Mouse (Mus musculus): ENCODE measurements at regions not wholly inside any gene's neighbourhood (a gene's known extent, or its start where the extent isn't known, plus 50 kb on each side); places are given as distances from the start of the nearest gene placed in this dataset.

GRCm38 (mm10) chr1:92776353-92776752 lies 55.1 kb upstream of the Gpc1 start:
- no peak overlapping the region for H3K9ac ChIP-seq
- no peaks in the 10 kb centered on the region for H3K9me3 ChIP-seq (replicated peaks)
- no peaks in the 10 kb centered on the region for H3K36me3 ChIP-seq
- no peak overlapping the region for H3K4me3 ChIP-seq (replicated peaks)
- H3K4me2 ChIP-seq (replicated peaks) = no peak overlapping the region
- no peak for ATAC-seq (ENCODE audit: insufficient number of reproducible peaks, low FRiP score, low TSS enrichment, low read depth)
- no peak overlapping the region for H3K27ac ChIP-seq (replicated peaks)
- WGBS = 71% methylated on average over 4 of the region's 4 CpGs
- 0 out of 2 replicates have a peak, but pooled peaks cover 10% of the 10 kb centered on the region for H3K27me3 ChIP-seq
- H3K4me1 ChIP-seq = peaks cover 41% of the 10 kb centered on the region

GRCm38 (mm10) chr1:92775908-92776307 lies 55.5 kb upstream of the Gpc1 start:
- no peak overlapping the region for H3K4me3 ChIP-seq (replicated peaks)
- H3K4me1 ChIP-seq = peaks cover 41% of the 10 kb centered on the region
- ATAC-seq (ENCODE audit: insufficient number of reproducible peaks, low FRiP score, low TSS enrichment, low read depth) = no peak
- H3K9ac ChIP-seq = no peak overlapping the region
- H3K9me3 ChIP-seq (replicated peaks) = no peaks in the 10 kb centered on the region
- 83% methylated on average over 3 of the region's 3 CpGs for WGBS
- 0 out of 2 replicates have a peak, but pooled peaks cover 10% of the 10 kb centered on the region for H3K27me3 ChIP-seq
- H3K27ac ChIP-seq (replicated peaks) = no peak overlapping the region
- no peak overlapping the region for H3K4me2 ChIP-seq (replicated peaks)
- H3K36me3 ChIP-seq = no peaks in the 10 kb centered on the region

GRCm38 (mm10) chr1:92774743-92775692 lies 56.4 kb upstream of the Gpc1 start:
- H3K9ac ChIP-seq = no peak overlapping the region
- ATAC-seq (ENCODE audit: insufficient number of reproducible peaks, low FRiP score, low TSS enrichment, low read depth) = peak; percentile 73; the same call in 1 of the 2 replicates

GRCm38 (mm10) chr1:92774006-92774405 lies 57.4 kb upstream of the Gpc1 start:
- Histone ChIP-seq H3K9ac (no peak overlapping the region), H3K4me2 (replicated peaks) (no peak overlapping the region), H3K27me3 (peaks cover 13% of the 10 kb centered on the region; the same call in 1 of the 2 replicates)

More at GRCm38 (mm10) chr1:92774743-92775692, 56.4 kb upstream of the Gpc1 start:
- peak overlapping the region; percentile 13 for H3K4me3 ChIP-seq (replicated peaks)
- H3K36me3 ChIP-seq = no peaks in the 10 kb centered on the region
- WGBS = 14% methylated on average over 16 of the region's 16 CpGs
- peaks cover 43% of the 10 kb centered on the region for H3K4me1 ChIP-seq
- H3K4me2 ChIP-seq (replicated peaks) = peak overlapping the region; percentile 36
- H3K27ac ChIP-seq (replicated peaks) = 0 out of 2 replicates have a peak overlapping the region, but pooled peaks have one; percentile 12
- H3K9me3 ChIP-seq (replicated peaks) = no peaks in the 10 kb centered on the region
- H3K27me3 ChIP-seq = 0 out of 2 replicates have a peak, but pooled peaks cover 10% of the 10 kb centered on the region

GRCm38 (mm10) chr1:92772784-92773113 lies 58.7 kb upstream of the Gpc1 start:
- H3K9ac ChIP-seq = no peak overlapping the region; the same call in 1 of the 2 replicates
- no peak overlapping the region for H3K4me3 ChIP-seq (replicated peaks)
- H3K4me2 ChIP-seq (replicated peaks) = peak overlapping the region; percentile 8; the same call in 1 of the 2 replicates
- 24% methylated on average over 10 of the region's 10 CpGs for WGBS
- ATAC-seq (ENCODE audit: insufficient number of reproducible peaks, low FRiP score, low TSS enrichment, low read depth) = no peak
- H3K4me1 ChIP-seq = peaks cover 54% of the 10 kb centered on the region
- H3K27me3 ChIP-seq = peaks cover 21% of the 10 kb centered on the region; the same call in 1 of the 2 replicates
- no peaks in the 10 kb centered on the region for H3K36me3 ChIP-seq
- H3K9me3 ChIP-seq (replicated peaks) = no peaks in the 10 kb centered on the region
- peak overlapping the region; percentile 61 for H3K27ac ChIP-seq (replicated peaks)

More at GRCm38 (mm10) chr1:92774006-92774405, 57.4 kb upstream of the Gpc1 start:
- H3K4me3 ChIP-seq (replicated peaks) = no peak overlapping the region
- H3K9me3 ChIP-seq (replicated peaks) = no peaks in the 10 kb centered on the region
- H3K27ac ChIP-seq (replicated peaks) = no peak overlapping the region
- 33% methylated on average over 3 of the region's 3 CpGs for WGBS
- ATAC-seq (ENCODE audit: insufficient number of reproducible peaks, low FRiP score, low TSS enrichment, low read depth) = no peak
- no peaks in the 10 kb centered on the region for H3K36me3 ChIP-seq
- H3K4me1 ChIP-seq = peaks cover 53% of the 10 kb centered on the region

GRCm38 (mm10) chr1:92772101-92772783 lies 59.2 kb upstream of the Gpc1 start:
- Histone ChIP-seq H3K27ac (replicated peaks) (peak overlapping the region; percentile 61), H3K4me1 (peaks cover 54% of the 10 kb centered on the region)
- 24% methylated on average over 9 of the region's 9 CpGs for WGBS

GRCm38 (mm10) chr1:92769696-92770095 lies 61.7 kb upstream of the Gpc1 start:
- Histone ChIP-seq H3K4me2 (replicated peaks) (no peak overlapping the region), H3K4me3 (replicated peaks) (no peak overlapping the region), H3K9me3 (replicated peaks) (no peaks in the 10 kb centered on the region), H3K4me1 (peaks cover 42% of the 10 kb centered on the region), H3K27ac (replicated peaks) (no peak overlapping the region), H3K36me3 (no peaks in the 10 kb centered on the region), H3K27me3 (peaks cover 22% of the 10 kb centered on the region), H3K9ac (no peak overlapping the region)
- WGBS = 28% methylated on average over 7 of the region's 7 CpGs
- ATAC-seq (ENCODE audit: insufficient number of reproducible peaks, low FRiP score, low TSS enrichment, low read depth) = no peak

More at GRCm38 (mm10) chr1:92772101-92772783, 59.2 kb upstream of the Gpc1 start:
- Histone ChIP-seq H3K9me3 (replicated peaks) (no peaks in the 10 kb centered on the region), H3K36me3 (no peaks in the 10 kb centered on the region), H3K9ac (no peak overlapping the region), H3K4me3 (replicated peaks) (no peak overlapping the region), H3K27me3 (peaks cover 25% of the 10 kb centered on the region), H3K4me2 (replicated peaks) (peak overlapping the region; percentile 8; the same call in 1 of the 2 replicates)
- ATAC-seq (ENCODE audit: insufficient number of reproducible peaks, low FRiP score, low TSS enrichment, low read depth) = no peak

GRCm38 (mm10) chr1:92769156-92769555 lies 62.3 kb upstream of the Gpc1 start:
- Histone ChIP-seq H3K36me3 (no peaks in the 10 kb centered on the region), H3K9me3 (replicated peaks) (no peaks in the 10 kb centered on the region), H3K27ac (replicated peaks) (no peak overlapping the region), H3K9ac (no peak overlapping the region), H3K4me2 (replicated peaks) (no peak overlapping the region), H3K27me3 (peaks cover 20% of the 10 kb centered on the region), H3K4me3 (replicated peaks) (no peak overlapping the region), H3K4me1 (peaks cover 37% of the 10 kb centered on the region)
- WGBS = 62% methylated on average over 4 of the region's 4 CpGs
- ATAC-seq (ENCODE audit: insufficient number of reproducible peaks, low FRiP score, low TSS enrichment, low read depth) = no peak

GRCm38 (mm10) chr1:92766496-92766895 lies 64.9 kb upstream of the Gpc1 start:
- WGBS = 84% methylated on average over 7 of the region's 7 CpGs
- H3K4me3 ChIP-seq (replicated peaks) = no peak overlapping the region
- no peak overlapping the region for H3K27ac ChIP-seq (replicated peaks)
- no peaks in the 10 kb centered on the region for H3K9me3 ChIP-seq (replicated peaks)
- H3K9ac ChIP-seq = no peak overlapping the region
- peaks cover 13% of the 10 kb centered on the region for H3K4me1 ChIP-seq
- no peak overlapping the region for H3K4me2 ChIP-seq (replicated peaks)
- no peaks in the 10 kb centered on the region for H3K36me3 ChIP-seq
- no peak for ATAC-seq (ENCODE audit: insufficient number of reproducible peaks, low FRiP score, low TSS enrichment, low read depth)
- peaks cover 20% of the 10 kb centered on the region for H3K27me3 ChIP-seq

GRCm38 (mm10) chr1:92754793-92755488 lies 76.5 kb upstream of the Gpc1 start:
- Histone ChIP-seq H3K36me3 (no peaks in the 10 kb centered on the region), H3K9ac (no peak overlapping the region), H3K9me3 (replicated peaks) (no peaks in the 10 kb centered on the region), H3K27me3 (peaks cover 2% of the 10 kb centered on the region; the same call in 1 of the 2 replicates), H3K4me2 (replicated peaks) (no peak overlapping the region; the same call in 1 of the 2 replicates), H3K27ac (replicated peaks) (no peak overlapping the region), H3K4me1 (peaks cover 37% of the 10 kb centered on the region), H3K4me3 (replicated peaks) (no peak overlapping the region)
- 32% methylated on average over 20 of the region's 20 CpGs for WGBS
- no peak for ATAC-seq (ENCODE audit: insufficient number of reproducible peaks, low FRiP score, low TSS enrichment, low read depth)
